Mouse (Mus musculus) cerebellum, adult 2 months (tissue): ENCODE data around the gene Gm17657. TPM values are rescaled to one million over a fixed set of nuclear protein-coding genes. Genes with fewer than 3 reads are reported as not detected.

Experiments
- DNase-seq, 2 experiments: peaks; one replicate each; pipeline ENCODE4 v3.0.0; 2021
- H3K27ac ChIP-seq: fragments of 200-500 bp; 2 replicates; pipeline ENCODE4 v1.5.1; 2012; ENCODE audit warnings: low read length, control low read depth, inconsistent platforms; ENCODE audit not compliant: insufficient read depth
- H3K27me3 ChIP-seq: fragments of 200-500 bp; 2 replicates; pipeline ENCODE4 v1.6.1; 2012; ENCODE audit warnings: inconsistent platforms, mild to moderate bottlenecking, low read length, moderate library complexity; ENCODE audit not compliant: control insufficient read depth, insufficient read depth
- H3K4me1 ChIP-seq: fragments of 200-500 bp; 2 replicates; pipeline ENCODE4 v1.6.1; 2011; ENCODE audit warnings: low read length; ENCODE audit not compliant: control insufficient read depth, insufficient read depth
- H3K4me3 ChIP-seq: fragments of 200-500 bp; replicated peaks from 2 replicates; pipeline ENCODE3; 2011; ENCODE audit warnings: mild to moderate bottlenecking, low read depth, low read length, control low read depth; ENCODE audit not compliant: insufficient read depth
- CTCF ChIP-seq: fragments of 200-500 bp; IDR thresholded peaks from 2 replicates; pipeline ENCODE4 v1.5.1; 2011; ENCODE audit warnings: low read depth, mild to moderate bottlenecking, control low read depth, low read length, moderate library complexity, borderline replicate concordance; ENCODE audit not compliant: insufficient read depth
- POLR2A ChIP-seq: fragments of 200-500 bp; IDR thresholded peaks from 2 replicates; pipeline ENCODE4 v1.6.1; 2011; ENCODE audit warnings: low read length, control low read depth, borderline replicate concordance; ENCODE audit not compliant: insufficient read depth
- WGBS: fragments of 180-500 bp; shearing (Covaris S2); methylation state at CpG from one replicate; pipeline ENCODE4 v1.1.7; 2018; 5-methylcytosine and 5-hydroxymethylcytosine counted together
- polyA plus RNA-seq: library from polyadenylated mRNA; depleted of rRNA; stranded (reverse); fragments of >200 nt; gene quantifications from 2 replicates; pipeline ENCODE4 v1.2.3, GENCODE M21; 2012

Gm17657 gene
- polyA plus RNA-seq, 1 experiment: not detected

DNA sequence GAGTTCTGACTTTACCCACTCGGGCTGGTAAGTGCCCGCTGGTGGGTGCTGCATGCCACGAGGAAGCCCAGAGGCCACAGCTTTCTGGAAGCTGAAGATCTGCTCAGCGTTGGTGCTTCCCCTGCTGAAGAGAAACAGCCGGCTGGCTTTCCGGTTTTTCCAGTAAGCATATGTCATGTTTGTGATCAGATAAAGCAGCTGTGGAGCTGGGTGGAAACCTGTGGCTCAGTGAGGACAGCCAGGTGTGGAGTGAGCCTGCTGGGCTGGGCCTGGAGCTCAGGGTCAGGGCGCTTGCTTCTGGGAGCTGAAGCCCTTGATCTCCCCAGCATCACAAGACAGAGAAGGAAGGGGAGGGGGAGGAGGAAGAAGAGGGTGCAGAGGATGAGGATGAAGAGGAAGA, 7.5 kb upstream of the Gm17657 start:
- Histone ChIP-seq H3K27me3 (no peaks in the 10 kb centered on the region), H3K27ac (no peak overlapping the region), H3K4me1 (no peaks in the 10 kb centered on the region; the same call in 1 of the 2 replicates), H3K4me3 (no peak overlapping the region)
- WGBS: 87% methylated on average over 7 of the region's 7 CpGs
- TF ChIP-seq CTCF: no peak
- no peak for DNase-seq

DNA sequence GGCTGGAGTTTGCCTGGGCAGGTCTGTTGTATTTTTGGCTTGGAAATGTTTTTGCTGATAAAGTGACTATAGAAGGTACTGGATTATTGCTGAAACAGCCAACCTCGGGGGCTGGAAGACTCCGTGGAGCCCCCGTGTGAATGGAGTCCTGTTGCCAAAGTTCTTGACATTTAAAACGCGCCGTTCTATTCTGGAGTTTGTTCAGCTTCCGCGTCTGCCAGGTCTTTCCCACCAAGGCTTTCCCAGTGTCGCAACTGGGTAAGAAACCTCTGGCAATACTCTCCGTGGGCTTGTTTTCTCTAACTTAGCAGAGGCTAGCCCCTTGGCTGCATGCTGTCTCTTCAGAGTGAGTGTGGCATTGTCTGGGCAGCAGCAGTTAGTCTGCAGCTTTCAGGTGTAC, 7.0 kb upstream of the Gm17657 start:
- TF ChIP-seq CTCF: no peak
- no peak for TF ChIP-seq POLR2A
- Histone ChIP-seq H3K27ac (no peak overlapping the region), H3K27me3 (no peaks in the 10 kb centered on the region), H3K4me3 (no peak overlapping the region), H3K4me1 (no peaks in the 10 kb centered on the region; the same call in 1 of the 2 replicates)
- WGBS: 47% methylated on average over 10 of the region's 10 CpGs
- DNase-seq: no peak

DNA sequence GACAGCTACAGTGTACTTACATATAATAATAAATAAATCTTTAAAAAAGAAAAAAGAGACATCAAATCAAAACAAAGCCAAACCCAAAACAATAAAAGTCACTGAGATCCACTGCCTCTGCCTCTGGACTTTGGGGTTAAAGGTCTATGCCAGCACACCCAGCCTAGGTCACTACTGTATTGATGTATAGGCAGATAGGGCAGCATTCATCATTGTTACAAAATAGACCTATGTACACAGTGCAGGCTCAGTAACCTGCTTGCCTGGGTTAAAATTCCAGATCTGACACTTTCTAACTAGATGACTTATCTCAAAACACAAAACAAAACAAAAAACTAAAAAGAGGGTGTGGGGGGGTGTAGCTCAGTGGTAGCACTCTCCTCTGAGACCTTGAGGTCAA, 4.7 kb upstream of the Gm17657 start:
- DNase-seq: no peak
- Histone ChIP-seq H3K4me3 (no peak overlapping the region), H3K27ac (no peak overlapping the region), H3K27me3 (no peaks in the 10 kb centered on the region), H3K4me1 (no peaks in the 10 kb centered on the region; the same call in 1 of the 2 replicates)
- no peak for TF ChIP-seq CTCF
- no peak for TF ChIP-seq POLR2A

DNA sequence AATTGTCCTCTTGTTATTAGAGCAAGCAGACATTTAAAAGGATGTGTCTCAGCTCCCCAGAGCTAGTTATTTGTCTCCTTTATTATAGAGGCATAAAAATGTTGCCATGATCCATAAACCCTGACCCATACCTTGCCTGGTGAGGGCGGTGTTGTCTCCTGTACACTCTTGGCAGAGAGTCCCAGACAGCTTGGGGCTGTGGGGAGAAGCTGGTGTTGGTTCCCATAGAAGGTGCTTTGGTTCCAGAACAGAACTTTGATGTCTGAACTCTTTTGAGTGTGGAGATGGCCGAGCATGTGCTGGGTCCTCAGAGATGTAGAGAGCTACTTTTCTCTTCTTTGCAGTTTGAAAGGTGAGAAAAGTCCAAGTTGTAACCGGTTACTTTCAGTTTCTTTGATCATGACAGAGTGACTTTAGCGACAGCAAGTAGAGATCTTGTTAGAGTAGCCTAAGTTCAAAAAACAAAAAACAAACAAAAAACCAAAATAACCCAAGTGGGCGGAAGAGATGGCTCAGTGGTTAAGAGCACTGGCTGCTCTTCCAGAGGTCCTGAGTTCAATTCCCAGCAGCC, 2.8 kb upstream of the Gm17657 start, which contains the start of gene Tmem217:
TSS of gene Tmem217 (minus strand) at position 224 of the 571 bp plus-strand sequence.
- Histone ChIP-seq H3K27ac (no peak within 1 kb of the TSS), H3K27me3 (no peaks in the 10 kb centered on the region), H3K4me3 (no peak within 1 kb of the TSS), H3K4me1 (no peaks in the 10 kb centered on the region; the same call in 1 of the 2 replicates)
- no peak for TF ChIP-seq POLR2A
- no peak for TF ChIP-seq CTCF
- 81% methylated on average over 5 of the region's 5 CpGs for WGBS
- no peak for DNase-seq

DNA sequence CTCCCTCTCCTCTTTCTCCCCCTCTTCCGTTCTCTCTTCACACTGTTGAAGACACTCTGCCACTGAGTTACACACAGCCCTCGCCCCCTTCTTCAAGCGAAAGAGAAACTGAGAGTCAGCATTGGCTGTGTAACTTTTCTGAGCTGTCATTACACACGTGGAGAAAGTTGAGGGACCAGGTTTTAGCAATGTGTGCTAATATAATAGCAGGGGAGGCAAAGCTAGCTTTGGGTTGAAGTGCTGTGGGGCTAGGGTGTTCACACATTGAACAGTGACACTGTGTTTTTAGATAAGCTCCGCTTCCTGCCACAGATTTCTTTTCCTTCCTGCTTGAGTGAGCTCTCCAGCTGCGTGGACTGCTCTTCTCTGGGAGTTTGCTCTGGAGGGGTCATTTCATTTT, 1.6 kb upstream of the Gm17657 start:
- no peak for TF ChIP-seq POLR2A
- TF ChIP-seq CTCF: no peak
- WGBS: 60% methylated on average over 6 of the region's 6 CpGs
- Histone ChIP-seq H3K4me1 (no peaks in the 10 kb centered on the region; the same call in 1 of the 2 replicates), H3K27ac (no peak overlapping the region), H3K27me3 (no peaks in the 10 kb centered on the region), H3K4me3 (peak overlapping the region; percentile 12)
- no peak for DNase-seq

DNA sequence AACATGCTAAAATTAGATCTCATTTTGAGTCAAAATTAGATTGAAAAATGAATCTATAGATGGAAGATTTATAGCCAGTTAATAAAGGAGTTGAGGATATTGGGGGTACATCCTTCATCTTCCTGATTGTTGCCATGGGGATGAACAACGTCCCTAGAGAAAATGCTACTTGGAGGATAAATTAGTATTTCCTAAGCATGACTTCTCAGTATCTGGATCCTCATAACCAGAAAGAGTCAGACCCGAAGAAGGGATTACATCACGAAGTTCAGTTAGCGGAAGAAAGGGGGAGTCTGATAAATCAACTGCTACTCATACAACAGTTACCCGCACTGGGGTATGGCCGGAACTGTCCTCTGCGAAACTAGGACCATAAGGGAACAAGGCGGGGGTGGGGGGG, 444 bp downstream of the Gm17657 start:
- Histone ChIP-seq H3K27ac (no peak overlapping the region), H3K27me3 (no peaks in the 10 kb centered on the region), H3K4me1 (no peaks in the 10 kb centered on the region), H3K4me3 (no peak overlapping the region)
- WGBS: 44% methylated on average over 8 of the region's 8 CpGs
- DNase-seq: no peak
- TF ChIP-seq CTCF: no peak
- TF ChIP-seq POLR2A: no peak

DNA sequence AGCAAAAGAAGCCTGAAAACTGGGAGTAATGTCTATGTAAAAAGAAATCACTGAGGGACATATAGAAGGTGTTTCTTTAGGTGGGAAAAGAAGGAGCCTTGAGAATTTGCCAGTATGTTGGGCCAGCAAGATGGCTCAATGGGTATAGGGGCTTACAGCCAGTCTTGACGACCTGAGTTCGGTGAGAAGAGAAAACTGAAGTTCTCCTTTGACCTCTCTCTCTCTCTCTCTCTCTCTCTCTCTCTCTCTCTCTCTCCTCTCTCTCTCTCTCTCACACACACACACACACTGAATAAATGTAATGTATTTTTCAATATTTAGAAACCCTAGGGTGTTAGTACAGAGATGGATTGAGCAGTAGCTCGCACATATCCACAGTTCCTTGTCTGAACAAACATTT, 944 bp downstream of the Gm17657 start:
- Histone ChIP-seq H3K4me3 (no peak overlapping the region), H3K4me1 (peaks cover 3% of the 10 kb centered on the region; the same call in 1 of the 2 replicates), H3K27me3 (no peaks in the 10 kb centered on the region), H3K27ac (no peak overlapping the region)
- DNase-seq: no peak
- TF ChIP-seq POLR2A (no peak), CTCF (no peak)
- WGBS: 68% methylated on average over 3 of the region's 3 CpGs

DNA sequence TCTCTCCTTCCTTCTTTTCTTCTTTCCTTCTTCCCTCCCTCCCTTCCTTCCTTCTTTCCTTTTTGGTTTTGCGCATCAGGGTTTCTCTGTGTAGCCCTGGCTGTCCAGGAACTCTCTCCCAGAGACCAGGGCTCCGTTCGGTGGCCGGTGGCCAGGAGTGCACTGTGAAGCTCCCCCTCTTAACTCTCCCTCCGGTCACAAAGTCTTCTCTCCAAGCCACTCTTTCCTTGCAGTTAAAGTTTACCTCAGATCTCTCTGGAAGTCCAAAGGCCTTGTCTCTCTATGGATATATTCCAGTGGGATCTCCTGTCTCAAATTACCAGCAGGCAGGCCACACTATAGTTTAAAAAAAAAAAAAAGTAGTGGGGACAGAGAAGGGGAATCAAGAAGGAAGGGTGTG, 4.2 kb downstream of the Gm17657 start:
- Histone ChIP-seq H3K4me1 (peaks cover 16% of the 10 kb centered on the region; the same call in 1 of the 2 replicates), H3K27me3 (no peaks in the 10 kb centered on the region), H3K4me3 (no peak overlapping the region), H3K27ac (no peak overlapping the region)
- TF ChIP-seq CTCF (no peak), POLR2A (no peak)
- no peak for DNase-seq
- whole genome bisulfite sequencing: 92% methylated on average over 5 of the region's 5 CpGs

DNA sequence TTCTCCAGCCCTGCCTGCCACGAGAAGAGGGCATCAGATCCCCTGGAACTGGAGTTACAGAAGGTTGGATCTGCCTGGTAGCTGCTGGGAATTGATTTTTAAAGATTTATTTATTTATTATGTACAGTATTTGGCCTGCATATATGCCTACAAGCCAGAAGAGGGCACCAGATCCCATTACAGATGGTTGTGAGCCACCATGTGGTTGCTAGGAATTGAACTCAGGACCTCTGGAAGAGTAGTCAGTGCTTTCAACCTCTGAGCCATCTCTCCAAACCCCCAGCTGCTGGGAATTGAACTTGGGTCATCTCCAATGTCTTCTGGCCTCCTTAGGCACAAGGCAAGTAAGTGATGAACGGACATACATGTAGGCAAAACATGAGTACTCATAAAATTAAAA, 5.4 kb downstream of the Gm17657 start:
- TF ChIP-seq CTCF (no peak), POLR2A (no peak)
- 98% methylated on average over 2 of the region's 2 CpGs for WGBS
- H3K4me3 ChIP-seq: no peak overlapping the region
- DNase-seq: no peak
- no peaks in the 10 kb centered on the region for H3K27me3 ChIP-seq
- no peak overlapping the region for H3K27ac ChIP-seq
- peaks cover 16% of the 10 kb centered on the region; the same call in 1 of the 2 replicates for H3K4me1 ChIP-seq
